Mouse (Mus musculus) cerebellum, adult 9-10 months (tissue): ENCODE results near the gene Cntd1.

Experiments
- DNase-seq: peaks from one replicate; pipeline ENCODE4 v3.0.0; 2022

Cntd1 gene

DNA sequence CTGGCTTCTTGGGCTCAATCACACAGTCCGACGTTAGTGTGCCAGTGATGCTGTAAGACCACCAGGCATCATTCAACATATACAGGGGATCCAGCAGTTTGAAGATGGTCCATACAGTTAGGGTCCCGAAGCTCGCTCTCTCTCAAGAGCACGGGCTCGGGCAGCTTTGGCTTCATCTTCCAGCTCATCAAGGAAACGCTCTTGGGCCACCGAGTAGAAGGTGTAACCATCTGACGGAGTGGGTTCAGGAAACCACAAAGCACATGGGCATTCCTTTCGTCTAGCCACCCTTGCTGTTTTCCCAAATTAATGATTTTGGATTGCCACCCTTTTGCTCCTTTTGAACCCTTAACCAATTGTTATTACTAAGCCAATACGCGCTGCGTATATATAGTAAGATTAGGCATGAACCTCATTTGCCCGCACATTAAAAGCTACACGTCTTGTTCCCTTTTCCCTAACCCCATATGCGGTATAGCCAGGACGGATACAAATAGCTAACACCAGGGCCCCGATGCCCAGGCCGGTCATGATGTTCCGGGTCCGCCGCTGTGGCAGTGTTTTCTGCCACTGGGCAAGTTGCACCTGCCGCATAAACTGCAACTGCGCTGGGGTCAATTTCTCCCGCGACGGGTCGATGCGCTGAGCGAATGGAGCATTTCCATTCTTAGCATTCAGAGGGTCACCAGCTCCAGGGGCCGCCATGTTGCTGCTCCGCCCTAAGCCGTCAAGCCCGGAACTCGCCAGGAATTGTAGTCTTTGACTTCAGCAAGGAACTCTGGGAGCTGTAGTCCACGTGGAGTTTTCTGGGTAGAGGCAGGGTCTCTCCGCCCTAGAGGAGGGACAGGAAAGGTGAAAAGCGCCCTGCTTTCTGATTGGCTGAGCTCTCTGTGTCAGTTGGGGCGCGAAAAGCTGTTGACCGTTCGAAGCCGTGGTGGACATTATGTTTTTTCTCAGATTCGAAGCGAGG, at the start of gene Cntd1, which contains the start of gene Coa3:
Cntd1 (plus strand) TSS at position 790 of the 970 bp plus-strand sequence.
Coa3 (minus strand) TSS at position 892 of the 970 bp plus-strand sequence.
- peak; percentile 86 for DNase-seq

DNA sequence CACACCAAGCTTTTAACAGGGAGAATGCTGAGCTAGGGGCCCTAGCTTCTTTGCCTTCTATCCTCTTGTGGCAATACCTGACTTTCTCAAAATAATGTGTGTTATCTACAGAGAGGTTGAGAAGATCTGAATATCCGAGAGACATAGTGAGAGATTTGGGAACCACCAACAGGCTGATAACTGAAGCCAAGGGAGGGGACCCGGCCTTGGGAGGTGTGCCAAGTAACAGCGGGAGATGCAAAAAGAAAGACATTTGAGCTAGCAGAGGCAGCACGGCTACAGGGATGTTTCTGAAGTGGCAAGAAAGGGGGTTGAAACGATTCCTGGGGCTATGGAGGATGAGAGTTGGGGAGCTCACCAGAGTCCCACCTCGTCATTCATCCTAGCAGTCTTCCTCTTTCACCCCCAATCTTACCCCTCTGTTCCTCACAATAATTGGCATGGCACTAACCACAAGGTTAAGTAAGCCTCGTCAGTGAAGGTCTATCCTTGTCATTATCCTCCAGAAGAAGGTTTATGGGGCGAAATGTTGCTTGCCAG, 49.4 kb upstream of the Cntd1 start:
- no peak for DNase-seq

DNA sequence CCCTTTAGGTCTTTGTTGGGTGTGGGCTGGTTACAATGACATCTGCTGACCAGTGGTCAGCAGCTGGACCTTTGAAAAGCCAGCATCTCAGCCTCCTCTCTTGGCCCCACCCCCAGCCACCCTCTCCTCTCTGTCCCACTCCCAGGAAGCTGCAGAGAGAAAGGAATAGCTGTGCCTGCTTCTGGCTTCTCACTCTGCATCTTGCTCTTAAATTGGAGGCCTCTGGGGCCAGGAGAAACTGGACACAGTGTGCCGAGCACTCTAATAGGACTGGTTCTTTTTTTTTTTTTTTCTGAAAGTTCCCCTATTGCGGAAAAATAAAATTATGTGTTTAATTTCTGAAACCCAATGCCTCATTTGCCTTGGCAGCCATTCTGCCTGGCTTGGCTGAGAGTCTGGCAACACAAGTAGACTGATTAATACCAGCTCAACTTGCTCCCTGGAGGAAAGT, 48.7 kb upstream of the Cntd1 start:
- no peak for DNase-seq

DNA sequence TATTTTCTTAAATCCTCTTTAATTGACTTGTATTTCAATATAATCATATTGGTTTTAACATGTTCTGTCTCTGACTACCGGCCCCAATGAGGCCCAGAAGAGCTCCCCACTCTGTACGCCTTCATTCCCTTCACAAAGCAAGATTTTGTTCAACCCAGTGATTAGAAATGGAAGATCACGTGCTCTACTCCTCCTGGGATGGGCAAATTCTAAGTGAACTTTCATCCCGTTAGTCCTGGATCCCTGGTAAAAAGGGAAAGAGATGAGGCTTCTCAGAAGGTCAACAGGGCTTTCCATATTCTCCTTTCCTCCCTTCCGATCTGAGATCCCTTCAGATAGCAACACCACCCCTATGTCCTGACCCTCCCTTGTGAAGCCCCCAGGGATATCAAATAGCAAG, 48.3 kb upstream of the Cntd1 start:
- no peak for DNase-seq

DNA sequence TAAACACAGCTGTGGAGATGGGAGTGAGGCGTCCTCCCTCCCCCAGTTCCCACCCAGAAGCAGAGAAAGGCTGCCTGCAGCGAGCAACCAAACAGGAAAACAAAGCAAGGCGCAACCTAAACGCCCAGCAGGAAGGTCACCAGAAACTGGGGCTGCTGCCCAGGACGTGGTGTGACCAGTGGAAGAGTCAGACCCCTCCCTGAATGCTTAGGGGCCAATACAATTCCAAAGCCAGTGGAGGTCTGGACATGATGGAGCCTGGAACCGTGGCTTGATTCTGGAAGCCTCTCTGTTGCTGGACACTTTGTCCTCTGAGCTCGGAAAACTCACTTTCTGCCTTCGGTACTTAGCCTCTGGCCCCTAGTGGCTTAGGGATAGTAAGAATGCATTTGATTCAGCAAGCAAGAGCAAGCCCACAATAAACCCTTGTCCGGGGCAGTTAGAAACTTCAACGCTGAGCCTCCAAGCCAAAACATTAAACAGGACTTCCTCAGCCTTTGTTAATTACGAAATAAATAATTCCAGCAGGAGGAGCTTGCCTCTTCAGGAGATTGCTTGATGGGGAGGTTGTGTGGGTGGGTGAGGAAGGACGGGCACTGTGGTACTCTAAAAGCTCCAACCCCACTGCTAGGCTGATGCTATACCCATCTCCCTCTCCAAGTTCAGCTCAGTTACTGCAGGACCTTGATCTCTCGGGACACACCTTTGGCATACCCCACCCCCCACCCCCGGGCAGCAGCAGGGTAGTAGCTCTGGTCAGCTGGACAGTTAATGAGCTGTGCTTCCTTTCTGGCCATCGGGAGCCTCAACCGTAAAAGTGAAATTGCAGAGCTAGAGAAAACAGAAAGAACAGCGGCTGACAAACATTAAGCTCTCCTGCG, 47.6 kb upstream of the Cntd1 start:
- DNase-seq: no peak

DNA sequence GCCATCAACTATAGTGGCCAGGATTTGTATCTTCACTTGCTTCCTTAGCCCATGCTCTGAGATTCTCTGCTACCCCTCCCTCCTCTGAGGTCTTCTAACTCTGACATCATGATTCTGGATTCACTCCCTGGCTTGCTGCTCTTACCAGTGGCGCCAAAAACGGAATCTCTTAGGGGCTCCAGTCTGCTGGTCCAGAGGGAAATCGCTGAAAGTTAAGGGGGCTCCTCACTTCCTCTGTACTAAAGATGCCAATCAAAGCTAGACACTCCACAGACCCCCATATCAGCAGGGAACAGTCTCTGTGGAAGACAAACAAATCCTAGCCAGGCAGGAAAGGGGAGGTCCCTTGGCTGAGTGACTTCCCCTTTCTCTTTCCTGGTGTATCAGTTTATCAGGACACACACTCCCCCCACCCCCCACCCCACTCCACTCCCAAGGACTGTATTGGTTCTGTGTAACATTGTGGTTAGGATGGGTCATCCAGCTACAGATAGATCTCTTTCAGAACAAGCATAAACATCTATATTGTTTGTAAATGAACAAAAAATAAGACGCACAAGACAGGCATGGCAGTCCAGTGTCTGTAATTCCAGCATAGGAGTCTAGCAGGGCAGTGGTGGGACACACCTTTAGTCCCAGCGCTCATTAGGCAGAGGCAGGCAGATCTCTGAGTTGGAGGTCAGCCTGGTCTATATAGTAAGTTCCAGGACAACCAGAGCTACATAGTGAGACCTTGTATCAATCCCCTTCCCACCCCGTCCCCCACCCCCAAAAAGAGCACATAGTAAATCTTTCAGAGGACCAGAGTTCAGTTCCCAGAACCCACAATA, 46.6 kb upstream of the Cntd1 start:
- no peak for DNase-seq

DNA sequence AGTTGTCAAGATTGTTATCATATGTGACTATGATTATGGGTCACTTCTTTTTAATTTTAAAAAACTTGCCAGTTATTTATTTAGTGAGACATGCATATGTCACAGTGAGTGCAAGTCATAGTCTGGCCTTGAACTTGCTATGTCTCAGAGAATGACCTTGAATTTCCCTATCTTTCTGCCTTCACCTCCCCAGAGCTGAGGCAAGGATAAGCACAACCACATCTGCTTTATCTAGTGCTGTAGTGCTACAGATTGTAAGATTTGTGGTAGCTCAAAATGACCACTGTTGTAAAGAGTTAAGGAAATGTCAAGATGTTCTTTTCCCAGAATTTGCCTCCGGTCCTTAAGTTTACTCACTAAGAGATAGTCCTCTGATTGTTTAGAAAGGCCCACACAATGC, 45.6 kb upstream of the Cntd1 start:
- no peak for DNase-seq

DNA sequence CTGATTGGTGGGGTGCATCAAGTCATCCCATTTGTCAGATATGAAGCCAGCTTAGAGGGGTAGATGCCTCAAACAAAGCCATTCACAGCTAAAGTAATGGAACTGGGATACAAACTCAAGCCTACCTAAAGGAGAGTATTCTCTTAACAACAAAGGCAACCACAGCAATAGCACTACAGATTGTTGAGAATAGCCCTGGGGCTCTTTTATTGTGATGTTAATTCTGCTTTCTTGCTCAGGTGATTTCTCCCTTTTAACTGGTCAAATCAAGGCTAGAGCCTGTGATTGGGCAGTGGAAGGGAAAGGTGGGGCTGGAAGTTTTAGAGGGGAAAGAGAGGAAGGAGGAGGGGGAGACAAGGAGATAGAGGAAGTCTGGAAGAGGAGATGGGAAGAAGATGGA, 44.7 kb upstream of the Cntd1 start:
- DNase-seq: no peak

DNA sequence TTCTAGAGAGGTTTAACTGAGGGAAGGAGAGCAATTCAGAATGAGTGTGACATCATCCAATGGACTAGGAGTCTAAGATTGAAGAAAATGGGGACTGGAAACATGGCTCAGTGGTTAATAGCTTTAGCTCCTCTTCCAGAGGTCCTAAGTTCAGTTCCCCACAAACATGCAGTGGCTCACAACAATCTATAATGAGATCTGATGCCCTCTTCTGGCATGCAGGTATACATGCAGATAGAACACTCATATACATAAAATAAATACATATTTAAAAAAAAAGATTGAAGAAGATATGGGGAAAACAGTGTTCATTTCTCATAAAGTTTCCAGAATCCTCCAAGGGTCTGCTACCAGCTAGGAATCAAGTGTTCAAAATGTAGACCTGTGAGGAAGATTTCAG, 43.4 kb upstream of the Cntd1 start:
- no peak for DNase-seq

DNA sequence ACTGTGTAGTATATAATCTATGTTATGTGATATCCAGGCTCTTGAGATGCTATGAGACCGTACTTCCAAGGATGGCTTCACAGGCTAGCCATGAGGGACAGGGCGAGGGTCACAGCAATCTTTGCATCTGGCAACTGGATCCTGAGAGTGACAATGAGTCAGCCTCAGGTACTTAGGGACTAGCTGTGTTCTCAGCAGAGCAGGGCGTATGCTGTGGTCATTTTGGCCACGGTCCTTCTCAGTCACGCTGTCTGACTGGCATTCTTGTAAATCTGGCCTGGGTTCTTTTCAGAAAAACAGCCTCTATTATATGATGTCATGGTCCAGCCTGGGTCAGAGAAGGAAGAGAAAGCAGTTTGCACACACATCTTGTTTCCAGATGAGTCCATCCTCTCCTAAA, 42.0 kb upstream of the Cntd1 start:
- DNase-seq: no peak

DNA sequence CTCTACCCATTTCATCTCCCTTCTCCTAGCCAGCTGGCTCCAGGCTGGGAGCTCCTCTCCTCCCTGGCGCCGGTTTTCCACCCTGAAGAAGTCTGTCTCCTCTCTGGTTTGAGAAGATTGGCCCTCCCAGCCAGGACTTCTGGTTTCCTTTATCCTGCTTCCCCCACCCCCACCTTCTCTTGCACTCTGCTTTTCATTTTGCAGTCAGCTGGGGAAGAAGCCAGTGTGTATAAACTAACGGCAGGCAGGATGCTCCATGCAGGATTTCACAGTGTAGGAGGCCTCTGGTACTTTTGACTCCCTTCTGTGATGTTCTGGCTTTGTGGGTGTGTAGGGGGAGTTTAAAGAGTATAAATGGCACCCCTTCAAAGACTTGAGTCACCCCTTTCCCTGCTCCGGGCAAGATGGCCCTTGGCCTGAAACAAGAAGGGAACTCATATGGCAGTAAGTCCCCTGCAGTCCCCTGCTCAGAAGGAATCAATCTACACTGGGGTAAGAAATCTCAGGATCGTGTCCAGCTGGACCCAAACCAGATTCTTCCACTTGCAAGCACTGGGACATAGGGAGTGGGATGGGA, 40.7 kb upstream of the Cntd1 start:
- no peak for DNase-seq

DNA sequence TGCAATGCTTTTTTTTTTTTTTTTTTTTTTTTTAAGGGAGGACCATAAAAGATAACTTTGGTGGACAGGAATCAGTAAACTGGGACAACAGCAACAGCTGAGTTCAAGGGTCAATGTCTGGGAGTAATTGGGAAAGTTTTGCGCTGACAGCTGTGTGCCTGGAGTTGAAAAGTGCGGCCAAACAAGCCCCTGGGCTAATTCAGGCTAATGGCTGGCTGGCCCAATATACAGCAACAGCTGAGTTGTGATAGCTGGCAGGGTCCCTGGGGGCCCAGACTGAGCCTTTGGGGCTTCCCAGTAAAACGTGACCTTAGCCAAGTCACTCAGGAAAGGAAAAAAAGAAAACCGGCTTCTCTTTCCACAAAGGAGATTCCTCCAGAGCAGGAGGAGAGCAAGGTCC, 33.7 kb upstream of the Cntd1 start:
- DNase-seq: no peak

DNA sequence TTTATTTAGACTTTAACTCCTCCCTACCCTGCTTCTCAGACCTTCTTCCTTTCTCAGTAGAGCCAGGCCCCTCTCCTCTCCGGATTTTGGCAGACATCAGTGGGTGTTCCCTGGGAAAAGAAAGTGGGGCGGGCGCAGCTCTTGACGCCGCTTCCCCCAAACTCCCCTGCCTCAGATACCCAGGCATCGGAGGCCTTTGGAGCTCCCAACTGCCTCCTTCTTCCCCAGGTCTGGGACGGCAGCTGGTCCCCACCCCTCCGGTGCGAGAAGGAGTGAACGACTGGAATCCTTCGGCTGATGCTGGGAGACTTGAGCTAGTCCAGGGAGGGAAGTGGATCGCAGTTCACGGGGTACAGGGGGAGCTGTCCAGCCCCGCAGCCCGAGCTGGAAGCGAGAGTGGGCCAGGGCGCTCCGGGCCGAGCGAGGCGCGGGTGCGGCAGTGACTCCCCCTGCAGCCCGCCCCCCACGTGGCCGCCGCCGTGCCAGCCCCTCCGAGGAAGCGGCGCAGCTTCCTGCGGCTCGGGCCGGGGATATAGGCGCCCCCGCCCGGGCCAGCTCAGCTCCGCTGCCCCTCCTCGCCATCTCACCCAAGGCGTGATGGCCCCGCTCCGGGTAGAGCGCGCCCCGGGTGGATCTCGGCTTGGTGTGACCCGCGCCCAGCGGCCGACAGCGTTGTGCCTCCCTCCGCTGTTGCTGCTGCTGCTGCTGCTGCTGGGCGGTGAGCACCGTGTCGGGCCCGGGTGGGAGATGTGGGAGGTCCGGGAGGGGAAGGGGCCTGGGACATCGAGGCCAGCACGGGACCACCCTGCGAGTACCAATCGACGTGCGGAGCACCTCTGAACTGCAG, 32.7 kb upstream of the Cntd1 start, which contains the start of gene Ramp2:
Ramp2 (plus strand) TSS at position 174 of the 847 bp plus-strand sequence.
- DNase-seq: no peak

DNA sequence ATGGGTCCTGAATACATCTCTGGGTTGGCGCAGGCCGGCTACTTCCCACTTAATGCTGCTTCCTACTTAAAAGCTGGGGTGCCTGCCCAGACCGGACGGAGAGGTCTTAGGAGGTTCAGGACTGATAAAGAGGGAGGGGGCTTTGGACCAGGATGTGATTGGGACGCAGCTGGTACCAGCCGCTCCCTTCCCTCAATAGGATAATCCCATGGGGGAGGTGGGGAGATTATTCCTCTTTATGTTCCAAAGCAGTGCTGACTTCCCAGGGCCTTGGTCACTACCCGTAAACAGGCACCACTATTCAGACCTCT, 32.2 kb upstream of the Cntd1 start:
- no peak for DNase-seq

DNA sequence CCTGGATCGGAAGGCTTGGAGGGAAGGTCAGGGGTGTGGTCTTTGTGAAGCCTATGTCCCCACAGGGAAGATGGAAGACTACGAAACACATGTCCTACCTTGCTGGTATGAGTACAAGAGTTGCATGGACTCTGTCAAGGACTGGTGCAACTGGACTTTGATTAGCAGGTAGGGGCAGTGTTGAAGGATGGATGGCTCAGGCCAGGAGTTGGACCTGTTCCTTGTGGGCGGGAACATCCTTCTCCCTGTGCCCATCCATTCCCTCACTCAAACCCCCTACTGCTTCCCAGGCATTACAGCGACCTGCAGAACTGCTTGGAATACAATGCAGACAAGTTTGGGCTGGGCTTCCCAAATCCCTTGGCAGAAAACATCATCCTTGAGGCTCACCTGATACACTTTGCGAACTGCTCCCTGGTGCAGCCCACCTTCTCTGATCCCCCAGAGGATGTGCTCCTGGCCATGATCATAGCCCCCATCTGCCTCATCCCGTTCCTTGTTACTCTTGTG, 31.2 kb upstream of the Cntd1 start:
- no peak for DNase-seq

DNA sequence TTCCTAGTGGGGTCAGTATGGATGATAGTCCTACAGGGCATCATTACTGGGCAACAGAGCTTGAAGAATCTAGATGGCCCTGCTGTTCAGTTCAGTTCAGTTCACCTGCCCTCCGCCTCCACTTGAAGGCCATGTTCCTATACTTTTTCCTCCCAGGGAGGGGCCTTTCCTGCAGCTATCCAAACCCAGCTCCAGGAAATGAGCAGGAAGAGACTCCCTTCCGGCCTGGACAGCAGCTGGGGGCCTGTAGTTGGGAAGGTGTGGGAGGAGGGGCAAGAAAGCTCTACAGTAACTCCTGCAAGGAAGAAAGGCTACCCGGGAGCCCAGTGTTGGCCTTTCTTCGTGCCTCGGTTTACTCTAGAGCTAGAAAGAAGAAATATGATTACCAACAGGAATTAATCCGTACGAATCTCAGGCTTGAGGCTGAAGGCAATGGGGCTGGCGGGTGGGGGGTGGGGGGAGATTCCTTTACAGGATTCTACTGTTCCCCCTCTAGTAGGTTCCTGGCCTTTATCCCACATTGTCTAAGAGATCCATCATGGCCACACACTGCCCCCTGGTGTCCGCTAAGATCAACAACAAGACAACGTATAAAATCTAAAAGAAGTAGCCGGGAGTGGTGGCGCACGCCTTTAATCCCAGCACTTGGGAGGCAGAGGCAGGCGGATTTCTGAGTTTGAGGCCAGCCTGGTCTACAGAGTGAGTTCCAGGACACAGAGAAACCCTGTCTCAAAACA, 30.4 kb upstream of the Cntd1 start:
- peak; percentile 64 for DNase-seq

DNA sequence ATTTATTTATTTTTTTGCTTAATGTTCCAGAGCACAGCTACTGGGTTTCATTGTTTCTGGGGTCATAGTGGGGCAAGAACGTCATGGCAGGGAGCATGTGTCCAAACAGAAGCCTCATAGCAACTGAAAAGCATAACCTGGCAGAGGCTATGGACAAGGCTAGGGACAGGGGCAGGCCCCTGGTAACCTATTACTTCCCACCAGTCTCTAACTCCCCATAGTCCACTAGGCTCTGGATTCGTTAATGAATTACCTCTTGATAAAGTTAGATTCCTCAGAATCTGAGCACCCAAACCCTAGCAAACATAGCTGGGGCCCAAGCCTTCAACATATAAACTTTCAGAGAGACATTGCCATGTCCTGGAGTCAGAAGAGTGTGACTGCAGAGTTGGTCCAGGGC, 27.8 kb upstream of the Cntd1 start:
- DNase-seq: no peak

DNA sequence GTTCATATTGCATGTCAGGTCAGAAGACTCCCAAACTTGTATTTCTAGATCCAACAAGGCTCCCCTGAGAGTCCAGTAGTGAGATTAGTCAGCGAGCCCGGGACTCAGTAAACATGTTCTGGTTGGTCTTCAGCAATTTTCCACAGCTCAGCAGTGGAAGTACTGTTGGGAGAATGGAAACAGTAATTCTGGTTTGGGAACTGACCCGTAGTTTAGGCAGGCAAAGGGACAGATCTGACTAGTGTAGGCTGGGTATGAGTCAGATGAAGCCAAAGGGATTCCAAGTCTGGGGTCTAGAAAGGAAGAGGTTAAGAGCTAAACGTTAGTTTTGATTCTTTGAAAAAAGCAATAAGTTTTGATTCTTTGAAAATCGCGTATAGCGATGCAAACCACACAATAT, 25.9 kb upstream of the Cntd1 start:
- DNase-seq: no peak

DNA sequence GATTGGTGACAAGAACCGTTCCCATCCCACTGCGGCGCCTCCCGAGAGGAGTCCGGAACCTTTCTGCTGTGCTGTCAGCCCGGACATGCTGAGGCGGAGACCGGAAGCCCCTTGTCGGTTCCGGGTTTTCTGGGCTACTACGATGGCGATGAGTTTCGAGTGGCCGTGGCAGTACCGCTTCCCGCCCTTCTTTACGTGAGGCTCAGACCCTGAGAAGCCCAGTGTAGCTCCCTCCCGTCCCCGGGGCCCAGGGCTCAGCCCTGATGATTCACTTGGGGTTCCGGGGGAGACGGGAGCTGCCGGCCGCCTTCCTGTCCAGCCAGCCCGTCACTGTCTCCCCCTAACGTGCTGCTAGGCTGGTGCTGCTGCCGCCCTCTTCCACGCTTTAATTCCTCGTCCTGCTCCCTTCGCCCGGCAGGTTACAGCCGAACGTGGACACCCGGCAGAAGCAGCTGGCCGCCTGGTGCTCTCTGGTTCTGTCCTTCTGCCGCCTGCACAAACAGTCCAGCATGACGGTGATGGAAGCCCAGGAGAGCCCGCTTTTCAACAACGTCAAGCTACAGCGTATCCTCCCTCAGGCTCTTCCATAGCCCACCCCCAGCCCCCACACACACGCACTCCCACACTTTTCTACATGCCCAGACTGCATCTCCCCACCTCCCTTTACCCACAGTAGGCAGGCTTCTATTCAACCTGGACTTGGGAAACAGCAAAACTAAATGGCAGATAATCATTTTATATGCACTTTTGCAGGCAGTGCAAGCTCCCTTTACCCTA, 25.0 kb upstream of the Cntd1 start, which contains the start of gene Vps25:
Vps25 (plus strand) TSS at position 95 of the 777 bp plus-strand sequence.
- DNase-seq: peak; percentile 83
